Mouse (Mus musculus): ENCODE measurements at regions not wholly inside any gene's neighbourhood (a gene's known extent, or its start where the extent isn't known, plus 50 kb on each side); places are given as distances from the start of the nearest gene placed in this dataset.

DNA sequence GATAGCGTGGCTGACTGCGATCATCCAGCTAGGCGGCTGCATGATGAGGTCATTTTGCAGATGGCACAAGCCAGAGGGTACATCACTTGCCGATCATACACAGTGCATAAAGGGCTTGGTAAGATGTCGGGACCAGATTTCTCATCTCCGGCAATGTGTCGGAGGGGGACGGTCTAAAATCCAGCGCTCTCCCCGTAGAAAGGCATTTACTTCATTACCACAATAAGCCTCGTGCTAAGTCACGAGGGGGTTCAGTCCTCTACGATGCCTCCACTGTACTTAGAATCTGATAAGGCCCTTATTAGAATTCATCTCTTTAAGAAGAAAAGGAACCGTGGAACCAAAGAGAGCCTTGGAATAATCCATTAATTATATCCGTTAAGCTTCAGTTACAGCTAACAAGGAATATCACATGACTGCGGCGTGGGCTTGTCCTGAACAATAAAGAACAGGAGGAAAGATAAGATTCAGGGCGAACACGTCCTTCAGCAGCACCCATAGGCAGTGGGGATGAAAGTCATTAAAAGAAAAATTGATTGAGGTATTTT is 52.3 kb upstream of the Atrnl1 start:
- WGBS: 71% methylated on average over 19 of the region's 19 CpGs
- H3K27ac ChIP-seq: peak overlapping the region; percentile 40
- peaks cover 3% of the 10 kb centered on the region; the same call in 1 of the 2 replicates for H3K9me3 ChIP-seq

DNA sequence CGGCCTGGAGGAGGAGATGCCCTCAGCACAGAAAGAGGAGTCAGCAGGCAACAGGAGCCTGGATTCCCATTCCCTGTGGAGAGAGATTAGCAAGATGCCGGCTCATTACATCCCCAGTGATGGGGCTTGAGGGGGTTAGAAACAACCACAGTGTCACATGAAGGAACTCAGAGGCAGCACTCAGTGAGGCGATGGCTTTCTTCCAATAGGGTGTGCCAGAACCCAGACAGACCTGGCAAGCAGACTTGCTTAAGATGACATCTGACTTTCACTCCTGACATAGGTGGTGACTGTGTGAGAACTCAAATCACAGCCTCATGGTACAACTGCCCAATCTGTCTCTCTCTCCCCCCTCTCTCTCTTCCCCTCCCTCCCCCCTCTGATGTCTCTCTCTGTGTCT is 50.1 kb upstream of the Atrnl1 start:
- Histone ChIP-seq H3K27ac (no peak overlapping the region), H3K4me1 (peaks cover 13% of the 10 kb centered on the region), H3K27me3 (ENCODE audit: poor library complexity, severe bottlenecking) (no peaks in the 10 kb centered on the region), H3K4me3 (no peak overlapping the region), H3K36me3 (replicated peaks) (no peaks in the 10 kb centered on the region), H3K9me3 (peaks cover 3% of the 10 kb centered on the region; the same call in 1 of the 2 replicates)
- WGBS: 46% methylated on average over 3 of the region's 3 CpGs
- DNase-seq (ENCODE audit: extremely low spot score, low spot score): no peak

More for the DNA sequence above, 52.3 kb upstream of the Atrnl1 start:
- Histone ChIP-seq H3K36me3 (replicated peaks) (no peaks in the 10 kb centered on the region), H3K4me1 (peaks cover 22% of the 10 kb centered on the region), H3K4me3 (no peak overlapping the region), H3K27me3 (ENCODE audit: poor library complexity, severe bottlenecking) (no peaks in the 10 kb centered on the region)
- DNase-seq (ENCODE audit: extremely low spot score, low spot score): no peak

All from forebrain, embryonic 10.5 days (tissue).